Mouse (Mus musculus) CH12.LX (cell line): Measurements from ENCODE around the gene Scnn1a.

Experiments
- CTCF ChIP-seq, 2 experiments: IDR thresholded peaks in 1 of 2; conservative IDR thresholded peaks in 1 of 2; 2 replicates each; pipeline ENCODE4 v1.5.1; 2011 to 2012; ENCODE audit warnings: low read depth in 2 of 2, low read length in 2 of 2, improper control_type of control experiment in 1 of 2, inconsistent platforms in 1 of 2, mild to moderate bottlenecking in 1 of 2, moderate library complexity in 1 of 2
- UBTF ChIP-seq: IDR thresholded peaks from 2 replicates; pipeline ENCODE4 v1.6.1; 2012; ENCODE audit warnings: low read depth, mild to moderate bottlenecking, inconsistent platforms, low read length, improper control_type of control experiment, moderate library complexity
- USF1 ChIP-seq: IDR thresholded peaks from 2 replicates; pipeline ENCODE4 v1.6.1; 2014; ENCODE audit warnings: low read depth, mild to moderate bottlenecking, inconsistent platforms, low read length, improper control_type of control experiment

DNA sequence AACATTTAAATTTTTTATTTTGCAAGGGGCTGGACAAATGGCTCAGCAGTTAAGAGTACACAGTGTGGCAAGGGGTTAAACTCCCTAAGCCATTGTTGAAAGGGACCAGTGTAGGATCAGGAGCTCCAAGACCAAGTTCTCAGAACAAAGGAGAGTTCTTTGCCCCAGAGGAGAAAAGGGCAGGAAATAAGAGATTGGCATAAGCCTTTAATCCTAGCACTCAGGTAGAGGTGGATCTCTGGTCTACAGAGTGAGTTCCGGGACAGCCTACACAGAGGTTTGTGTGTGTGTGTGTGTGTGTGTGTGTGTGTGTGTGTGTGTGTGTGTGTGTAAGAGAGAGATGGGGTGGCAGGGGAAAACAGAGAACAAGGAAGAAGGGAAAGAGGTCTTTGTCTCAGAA lies 19.5 kb upstream of the Scnn1a start:
- TF ChIP-seq CTCF (conservative IDR thresholded peaks at IDR 0.05 in 1 of 2, IDR thresholded peaks at IDR 0.05 in 1 of 2; ENCODE audit: low read depth in 2 of 2, low read length in 2 of 2) (no peak), USF1 (no peak), UBTF (no peak)
